Mouse (Mus musculus) embryo, embryonic 11 days (tissue): ENCODE results near the gene Pabpc4.
A peak's percentile ranks its signal among the peaks of the same experiment; 100 is the strongest.
"Not testable (repeated sequence)": the region's sequence is repeated elsewhere in the genome, so short reads cannot be mapped to it uniquely, and the experiment has no call there.

Experiments used
- DNase-seq: peaks from one replicate; pipeline ENCODE4 v3.0.0-alpha.2; 2015

Pabpc4 gene

GRCm38 (mm10) chr4:123298980-123299670 lies 37.0 kb downstream of the Pabpc4 start:
- DNase-seq = no peak

GRCm38 (mm10) chr4:123305789-123306188 lies 43.6 kb downstream of the Pabpc4 start:
- DNase-seq = peak; percentile 66

- DNase-seq = no peak
These were observed 44.8 kb downstream of the Pabpc4 start for GRCm38 (mm10) chr4:123306999-123307398.

GRCm38 (mm10) chr4:123308292-123308691 lies 46.1 kb downstream of the Pabpc4 start:
- DNase-seq = no peak

- DNase-seq = no peak
These were observed 49.7 kb downstream of the Pabpc4 start for GRCm38 (mm10) chr4:123311845-123312244.

- DNase-seq = no peak
These were observed 50.9 kb downstream of the Pabpc4 start for GRCm38 (mm10) chr4:123313010-123313409.

- no peak for DNase-seq
These were observed 52.3 kb downstream of the Pabpc4 start for GRCm38 (mm10) chr4:123314497-123314896.

- DNase-seq = not testable (repeated sequence)
These were observed 60.8 kb downstream of the Pabpc4 start for GRCm38 (mm10) chr4:123322910-123323309.

GRCm38 (mm10) chr4:123323534-123323933 lies 61.4 kb downstream of the Pabpc4 start, which contains the start of gene Oxct2a:
Gene Oxct2a, minus strand, starts transcription at chr4:123323634.
- DNase-seq = no peak

GRCm38 (mm10) chr4:123326087-123326486 lies 63.9 kb downstream of the Pabpc4 start:
- no peak for DNase-seq

- no peak for DNase-seq
These were observed 65.5 kb downstream of the Pabpc4 start for GRCm38 (mm10) chr4:123327630-123328029.

- no peak for DNase-seq
These were observed 66.8 kb downstream of the Pabpc4 start for GRCm38 (mm10) chr4:123328946-123329345.

- no peak for DNase-seq
These were observed 69.2 kb downstream of the Pabpc4 start for GRCm38 (mm10) chr4:123331326-123331725.

- not testable (repeated sequence) for DNase-seq
These were observed 69.8 kb downstream of the Pabpc4 start for GRCm38 (mm10) chr4:123331961-123332360.

- no peak for DNase-seq
These were observed 71.0 kb downstream of the Pabpc4 start for GRCm38 (mm10) chr4:123333151-123333550.

GRCm38 (mm10) chr4:123334177-123334576 lies 72.0 kb downstream of the Pabpc4 start:
- DNase-seq = no peak

GRCm38 (mm10) chr4:123335244-123335643 lies 73.1 kb downstream of the Pabpc4 start:
- DNase-seq = not testable (repeated sequence)

- DNase-seq = no peak
These were observed 73.8 kb downstream of the Pabpc4 start for GRCm38 (mm10) chr4:123335796-123336585.

GRCm38 (mm10) chr4:123337693-123338092 lies 75.5 kb downstream of the Pabpc4 start:
- DNase-seq = no peak

- DNase-seq = no peak
These were observed 78.1 kb downstream of the Pabpc4 start for GRCm38 (mm10) chr4:123340232-123340631.

- DNase-seq = no peak
These were observed 80.0 kb downstream of the Pabpc4 start for GRCm38 (mm10) chr4:123342091-123342641.

GRCm38 (mm10) chr4:123342642-123343470 lies 80.7 kb downstream of the Pabpc4 start, which contains the start of gene Bmp8a:
Gene Bmp8a, minus strand, starts transcription at chr4:123343252.
- DNase-seq = peak; percentile 91

GRCm38 (mm10) chr4:123343471-123343789 lies 81.3 kb downstream of the Pabpc4 start:
- DNase-seq = no peak
